Mouse (Mus musculus) spleen, adult 2 months (tissue): ENCODE measurements at regions not wholly inside any gene's neighbourhood (a gene's known extent, or its start where the extent isn't known, plus 50 kb on each side); places are given as distances from the start of the nearest gene placed in this dataset.

ENCODE experiments used
- CTCF ChIP-seq: fragments of 200-500 bp; IDR thresholded peaks from 2 replicates; pipeline ENCODE4 v1.5.1; 2011; ENCODE audit warnings: mild to moderate bottlenecking, inconsistent platforms; ENCODE audit not compliant: insufficient read depth, insufficient read length, insufficient replicate concordance; ENCODE audit errors: extremely low read depth
- POLR2A ChIP-seq: fragments of 200-500 bp; IDR thresholded peaks from 2 replicates; pipeline ENCODE4 v1.6.1; 2011; ENCODE audit warnings: low read depth, low read length, inconsistent platforms

- TF ChIP-seq CTCF (no peak), POLR2A (no peak)
These were observed 88.6 kb upstream of the Hmga2 start for GRCm38 (mm10) chr10:120564859-120565258.
